Comparison of ENCODE assay signal across 22 mouse cellular contexts in genomic region chr7:98106272-98106671, GRCm38 (mm10). TPM values are rescaled to one million over a fixed set of nuclear protein-coding genes. Genes with fewer than 3 reads are reported as not detected.
A peak's percentile ranks its signal among the peaks of the same experiment; 100 is the strongest.
DNase-seq lines count a peak whose midpoint lies in the region; ATAC-seq and TF ChIP-seq lines count a peak whose summit lies in the region.
"Had no signal": no experiment of that assay in that cellular context is flagged by ENCODE, and none has a peak within 500 bp of the region (broad histone marks: within the 10 kb centered on the region; RNA-seq: fewer than 3 reads in every experiment).

No protein-coding gene starts in this region.

- intact Hi-C loops in heart, adult 2 months (cut with DNase I) = no loop called here

- no peaks in the 10 kb centered on the region for H3K27me3 ChIP-seq in heart, adult 2 months (ENCODE audit: control insufficient read depth, insufficient read depth, low read length)
- peaks cover 5% of the 10 kb centered on the region; the same call in 1 of the 2 replicates for H3K27me3 ChIP-seq in liver, postnatal 0 days (ENCODE audit: insufficient read depth, low read length)
- H3K27me3 ChIP-seq in liver, embryonic 11.5 days (replicated peaks; ENCODE audit: control insufficient read depth, insufficient read depth, low read length) = peaks cover 11% of the 10 kb centered on the region
- peaks cover 11% of the 10 kb centered on the region for H3K27me3 ChIP-seq in kidney, embryonic 15.5 days
- H3K27me3 ChIP-seq: CH12.LX had no signal

- 46% methylated on average over 7 of the region's 7 CpGs for WGBS in heart, adult 2 months
- WGBS in liver, postnatal 0 days (ENCODE audit: insufficient replicate concordance) = 71% methylated on average over 7 of the region's 7 CpGs
- 82% methylated on average over 7 of the region's 7 CpGs for WGBS in liver, embryonic 11.5 days
- WGBS in kidney, embryonic 15.5 days = 83% methylated on average over 7 of the region's 7 CpGs

- peaks cover 36% of the 10 kb centered on the region for H3K4me1 ChIP-seq in heart, adult 2 months (ENCODE audit: control insufficient read depth, insufficient read depth, low read length)
- H3K4me1 ChIP-seq in liver, postnatal 0 days (ENCODE audit: insufficient read depth) = peaks cover 24% of the 10 kb centered on the region
- H3K4me1 ChIP-seq in liver, embryonic 11.5 days (replicated peaks; ENCODE audit: control insufficient read depth, insufficient read depth, low read length) = peaks cover 17% of the 10 kb centered on the region
- H3K4me1 ChIP-seq in kidney, embryonic 15.5 days = peaks cover 49% of the 10 kb centered on the region

- H3K79me2 ChIP-seq in heart, adult 2 months (replicated peaks; ENCODE audit: control insufficient read depth, insufficient read depth, low read length) = no peaks in the 10 kb centered on the region

- TF ChIP-seq EP300 in heart, adult 2 months (IDR thresholded peaks at IDR 0.05; ENCODE audit: insufficient read depth, low read depth, low read length) = no peak
- TF ChIP-seq EP300 in liver, postnatal 0 days (IDR thresholded peaks at IDR 0.05; ENCODE audit: low read depth) = no peak

- TF ChIP-seq CTCF in heart, adult 2 months (IDR thresholded peaks at IDR 0.05) = no peak
- TF ChIP-seq CTCF in liver, postnatal 0 days (IDR thresholded peaks at IDR 0.05; ENCODE audit: low read depth) = no peak

- no peak for DNase-seq in heart, adult 2 months
- no peak for DNase-seq in heart, postnatal 4 days
- no peak for DNase-seq in liver, postnatal 0 days
- no peak for DNase-seq in liver, embryonic 11.5 days (ENCODE audit: low spot score)
- DNase-seq in yolk sac, embryonic 10.5 days (ENCODE audit: low spot score) = peak; percentile 44
- DNase-seq in spleen, postnatal 36 days (ENCODE audit: low spot score in 2 of 2) = no peak
- no peak for DNase-seq in c-Kit-positive CD71-positive TER-119-positive erythroid progenitor cells, embryonic 14.5 days (ENCODE audit: low spot score)
- DNase-seq: adrenal gland, postnatal 25 days; cerebellum, adult 2 months; gastrocnemius, postnatal 10 days; heart, adult 11 months; lung, embryonic 14.5 days; lung, postnatal 4 days; right cerebral cortex, adult 18-20 months; thymus, postnatal 36 days had no signal

- ATAC-seq in liver, postnatal 0 days = no peak
- no peak for ATAC-seq in liver, embryonic 11.5 days (replicated peaks; ENCODE audit: low FRiP score)
- no peak for ATAC-seq in kidney, embryonic 15.5 days (replicated peaks; ENCODE audit: low FRiP score)

- H3K27ac ChIP-seq in heart, adult 2 months = peak overlapping the region; percentile 79
- H3K27ac ChIP-seq in liver, postnatal 0 days (ENCODE audit: low read depth) = peak overlapping the region; percentile 89; the same call in 1 of the 2 replicates
- no peak overlapping the region for H3K27ac ChIP-seq in liver, embryonic 11.5 days (ENCODE audit: low read depth, low read length)
- H3K27ac ChIP-seq in kidney, embryonic 15.5 days = 0 out of 2 replicates have a peak overlapping the region, but pooled peaks have one; percentile 9
- H3K27ac ChIP-seq: forebrain, embryonic 12.5 days; hindbrain, embryonic 14.5 days; neural tube, embryonic 13.5 days had no signal

- no peaks in the 10 kb centered on the region for H3K36me3 ChIP-seq in heart, adult 2 months (ENCODE audit: control insufficient read depth, insufficient read depth, low read length)
- no peaks in the 10 kb centered on the region for H3K36me3 ChIP-seq in liver, postnatal 0 days (replicated peaks; ENCODE audit: insufficient read depth, low read length)
- H3K36me3 ChIP-seq in liver, embryonic 11.5 days (ENCODE audit: control insufficient read depth, insufficient read depth, low read length) = no peaks in the 10 kb centered on the region
- H3K36me3 ChIP-seq in kidney, embryonic 15.5 days = no peaks in the 10 kb centered on the region
- H3K36me3 ChIP-seq: forebrain, embryonic 12.5 days; heart, embryonic 13.5 days; neural tube, embryonic 13.5 days had no signal

- H3K4me3 ChIP-seq in heart, adult 2 months = no peak overlapping the region
- H3K4me3 ChIP-seq in liver, postnatal 0 days (ENCODE audit: low read depth, low read length) = no peak overlapping the region
- H3K4me3 ChIP-seq in liver, embryonic 11.5 days (ENCODE audit: low read depth, low read length) = no peak overlapping the region
- H3K4me3 ChIP-seq in kidney, embryonic 15.5 days (replicated peaks) = no peak overlapping the region
- H3K4me3 ChIP-seq: forebrain, embryonic 12.5 days; heart, embryonic 13.5 days; neural tube, embryonic 13.5 days had no signal

- no peaks in the 10 kb centered on the region for H3K9me3 ChIP-seq in liver, postnatal 0 days (ENCODE audit: low read length)
- H3K9me3 ChIP-seq in liver, embryonic 11.5 days (ENCODE audit: control insufficient read depth, low read length) = no peaks in the 10 kb centered on the region
- H3K9me3 ChIP-seq in kidney, embryonic 15.5 days (replicated peaks) = no peaks in the 10 kb centered on the region
- H3K9me3 ChIP-seq: forebrain, embryonic 12.5 days; heart, embryonic 13.5 days; neural tube, embryonic 13.5 days had no signal

- H3K9ac ChIP-seq in heart, adult 2 months (ENCODE audit: low read depth, low read length) = no peak overlapping the region
- no peak overlapping the region for H3K9ac ChIP-seq in liver, postnatal 0 days (replicated peaks)
- H3K9ac ChIP-seq in liver, embryonic 11.5 days (ENCODE audit: low read depth, low read length) = no peak overlapping the region
- no peak overlapping the region for H3K9ac ChIP-seq in kidney, embryonic 15.5 days
- H3K9ac ChIP-seq: forebrain, embryonic 12.5 days; heart, embryonic 13.5 days; hindbrain, embryonic 14.5 days; lung, embryonic 14.5 days had no signal

- no peak for TF ChIP-seq POLR2A in heart, adult 2 months (IDR thresholded peaks at IDR 0.05; ENCODE audit: insufficient read depth, low read depth, low read length)

- H3K4me2 ChIP-seq in liver, postnatal 0 days (ENCODE audit: low read depth, low read length) = peak overlapping the region; percentile 65; the same call in 1 of the 2 replicates
- H3K4me2 ChIP-seq in liver, embryonic 11.5 days = no peak overlapping the region
- no peak overlapping the region for H3K4me2 ChIP-seq in kidney, embryonic 15.5 days
- H3K4me2 ChIP-seq: forebrain, embryonic 12.5 days; heart, embryonic 13.5 days; hindbrain, embryonic 14.5 days; lung, embryonic 14.5 days; midbrain, embryonic 11.5 days; neural tube, embryonic 13.5 days had no signal

RNA-seq across cellular contexts. Expression of gene Myo7a, which starts 13.1 kb away (rescaled TPM):
- 1 to 10 TPM; 4.5 to 5.9 TPM for total RNA-seq in heart, adult 2 months (2021)
- polyA plus RNA-seq in heart, adult 2 months (2012; rRNA removed) = 7.1 and 10.8 TPM in 2 replicates
- total RNA-seq in heart, postnatal 4 days (2021) = 1 to 10 TPM; 4.2 to 5.4 TPM
- 6.5 and 7.6 TPM in 2 replicates for polyA plus RNA-seq in liver, postnatal 0 days (2015; fragmentation: Nextera tagmentation; extraction: Ambion mirVana)
- polyA plus RNA-seq in liver, embryonic 11.5 days (2014; fragmentation: Nextera tagmentation; extraction: Ambion mirVana) = 20.1 and 20.7 TPM in 2 replicates
- polyA plus RNA-seq in kidney, embryonic 15.5 days (2015; fragmentation: Nextera tagmentation; extraction: Ambion mirVana) = 14.4 and 15.4 TPM in 2 replicates

RNA-seq across cellular contexts. Expression of gene Omp, which starts 39.0 kb away (rescaled TPM):
- total RNA-seq in heart, adult 2 months (2021) = under 1 TPM in 1 of 2 experiments, not detected in 1; 0.14 TPM
- polyA plus RNA-seq in heart, adult 2 months (2012; rRNA removed) = 0.06 TPM in 1 of 2 replicates, not detected in the other
- total RNA-seq in heart, postnatal 4 days (2021) = under 1 TPM in 1 of 2 experiments, not detected in 1; 0.11 TPM
- polyA plus RNA-seq in liver, postnatal 0 days (2015; fragmentation: Nextera tagmentation; extraction: Ambion mirVana) = 0.23 and 0.27 TPM in 2 replicates
- 0.62 and 0.70 TPM in 2 replicates for polyA plus RNA-seq in liver, embryonic 11.5 days (2014; fragmentation: Nextera tagmentation; extraction: Ambion mirVana)
- polyA plus RNA-seq in kidney, embryonic 15.5 days (2015; fragmentation: Nextera tagmentation; extraction: Ambion mirVana) = 0.39 and 0.60 TPM in 2 replicates
